Mouse (Mus musculus) forebrain, embryonic 10.5 days (tissue): Measurements from ENCODE around the gene Zscan25. TPM values are rescaled to one million over a fixed set of nuclear protein-coding genes. Genes with fewer than 3 reads are reported as not detected.
"Not testable (repeated sequence)": the region's sequence is repeated elsewhere in the genome, so short reads cannot be mapped to it uniquely, and the experiment has no call there.

Experiments used
- DNase-seq: peaks from one replicate; pipeline ENCODE4 v3.0.0-alpha.2; 2017; ENCODE audit warnings: low spot score; ENCODE audit errors: extremely low spot score
- H3K27ac ChIP-seq: fragments of 300-500 bp; sonication (generic); 2 replicates; pipeline ENCODE4 v1.5.1; 2016; ENCODE audit warnings: mild to moderate bottlenecking
- H3K27me3 ChIP-seq: fragments of 300-500 bp; sonication (generic); 2 replicates; pipeline ENCODE4 v1.6.1; 2016; ENCODE audit warnings: mild to moderate bottlenecking; ENCODE audit not compliant: poor library complexity, severe bottlenecking
- H3K36me3 ChIP-seq: fragments of 300-500 bp; sonication (generic); replicated peaks from 2 replicates; pipeline ENCODE4 v1.6.1; 2016; ENCODE audit warnings: mild to moderate bottlenecking, moderate library complexity
- H3K4me1 ChIP-seq: fragments of 300-500 bp; sonication (generic); 2 replicates; pipeline ENCODE4 v1.6.1; 2016
- H3K4me3 ChIP-seq: fragments of 300-500 bp; sonication (generic); 2 replicates; pipeline ENCODE4 v1.5.1; 2016; ENCODE audit warnings: mild to moderate bottlenecking, moderate library complexity
- H3K9me3 ChIP-seq: fragments of 300-500 bp; sonication (generic); 2 replicates; pipeline ENCODE4 v1.6.1; 2016; ENCODE audit warnings: mild to moderate bottlenecking, moderate library complexity
- WGBS: fragments of 180-500 bp; shearing (Covaris S2); methylation state at CpG from one replicate; pipeline ENCODE4 v1.1.7; 2016; 5-methylcytosine and 5-hydroxymethylcytosine counted together
- polyA plus RNA-seq: library from polyadenylated mRNA; unstranded; fragments of >200 nt; fragmentation: Nextera tagmentation; extraction: Ambion mirVana; gene quantifications from 2 replicates; pipeline ENCODE4 v1.2.1, GENCODE M21; 2016

Zscan25 gene
- polyA plus RNA-seq, 1 experiment from 2014 or later = 0.46 TPM

DNA sequence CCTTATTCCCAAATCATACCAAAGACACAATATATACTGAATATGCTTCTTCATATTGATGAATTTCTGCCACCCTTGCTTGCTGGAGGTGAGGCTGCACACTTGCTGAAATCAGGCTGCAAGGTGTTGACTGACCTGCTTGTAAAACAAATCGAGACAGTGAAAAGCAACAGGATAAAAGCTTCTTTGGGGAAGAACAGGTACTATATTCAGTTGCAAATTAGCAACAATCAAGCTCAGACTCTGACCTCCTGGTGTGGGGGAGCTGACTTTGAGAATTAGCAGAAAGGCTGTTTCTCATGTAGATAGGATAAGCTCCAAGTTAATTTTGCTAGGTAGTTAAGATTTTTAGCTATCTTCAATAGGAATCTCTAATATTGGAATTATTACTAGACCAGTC lies 22.1 kb downstream of the Zscan25 start:
- Histone ChIP-seq H3K36me3 (no peaks in the 10 kb centered on the region), H3K27me3 (no peaks in the 10 kb centered on the region), H3K27ac (no peak overlapping the region), H3K9me3 (no peaks in the 10 kb centered on the region), H3K4me1 (no peaks in the 10 kb centered on the region), H3K4me3 (no peak overlapping the region)
- 73% methylated on average over 1 of the region's 1 CpGs for whole genome bisulfite sequencing
- DNase-seq = peak; percentile 1

DNA sequence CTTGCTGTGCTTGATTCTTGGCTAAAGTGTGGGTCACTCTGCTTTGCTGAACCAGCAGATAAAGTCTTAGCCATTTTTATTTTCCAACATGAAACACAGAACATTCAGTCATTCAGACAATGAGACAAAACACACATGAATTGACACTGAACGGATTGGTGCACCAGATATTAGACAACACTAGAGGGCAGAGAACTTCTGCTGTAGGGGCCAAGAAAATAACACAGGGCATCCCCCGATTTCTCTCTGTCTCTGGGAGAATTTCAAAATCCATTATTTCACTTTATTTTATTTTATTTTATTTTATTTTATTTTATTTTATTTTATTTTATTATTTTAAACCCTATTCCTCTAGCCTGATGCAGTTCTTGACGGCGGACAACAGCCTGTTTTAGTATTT lies 26.7 kb downstream of the Zscan25 start:
- H3K9me3 ChIP-seq, H3K4me1 ChIP-seq, H3K27me3 ChIP-seq, H3K36me3 ChIP-seq, H3K27ac ChIP-seq, H3K4me3 ChIP-seq: not testable (repeated sequence)
- WGBS = 91% methylated on average over 4 of the region's 4 CpGs
- DNase-seq = peak; percentile 5

- not testable (repeated sequence) for H3K9me3 ChIP-seq, H3K4me3 ChIP-seq, H3K27me3 ChIP-seq, H3K4me1 ChIP-seq, H3K36me3 ChIP-seq, H3K27ac ChIP-seq
- 83% methylated on average over 3 of the region's 3 CpGs for WGBS
- DNase-seq = peak; percentile 8
These were observed 27.5 kb downstream of the Zscan25 start for GRCm38 (mm10) chr5:145307811-145308210.

- Histone ChIP-seq H3K9me3 (peaks cover 24% of the 10 kb centered on the region), H3K4me1 (no peaks in the 10 kb centered on the region), H3K36me3 (no peaks in the 10 kb centered on the region), H3K27ac (no peak overlapping the region), H3K27me3 (no peaks in the 10 kb centered on the region), H3K4me3 (no peak overlapping the region)
- DNase-seq = no peak
These were observed 33.5 kb downstream of the Zscan25 start for GRCm38 (mm10) chr5:145313845-145314244.

DNA sequence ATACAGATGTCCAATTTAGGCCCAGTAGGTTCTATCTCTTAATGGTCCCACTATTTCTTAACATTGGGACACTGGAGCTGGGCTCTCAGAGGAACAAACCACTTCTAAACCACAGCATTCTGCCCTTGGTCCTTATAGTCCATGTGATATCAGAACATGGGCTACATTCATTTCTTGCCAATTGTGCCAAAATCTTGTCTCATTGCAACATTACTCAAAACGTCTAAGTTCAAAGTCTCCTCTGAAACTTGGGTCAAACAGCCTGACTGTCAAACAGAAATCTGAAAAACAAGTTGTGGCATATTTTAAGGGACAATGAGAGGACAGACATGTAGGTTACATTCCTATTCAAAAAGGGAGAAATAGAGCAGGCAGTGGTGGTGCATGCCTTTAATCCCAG lies 36.8 kb downstream of the Zscan25 start:
- no peaks in the 10 kb centered on the region for H3K27me3 ChIP-seq

DNA sequence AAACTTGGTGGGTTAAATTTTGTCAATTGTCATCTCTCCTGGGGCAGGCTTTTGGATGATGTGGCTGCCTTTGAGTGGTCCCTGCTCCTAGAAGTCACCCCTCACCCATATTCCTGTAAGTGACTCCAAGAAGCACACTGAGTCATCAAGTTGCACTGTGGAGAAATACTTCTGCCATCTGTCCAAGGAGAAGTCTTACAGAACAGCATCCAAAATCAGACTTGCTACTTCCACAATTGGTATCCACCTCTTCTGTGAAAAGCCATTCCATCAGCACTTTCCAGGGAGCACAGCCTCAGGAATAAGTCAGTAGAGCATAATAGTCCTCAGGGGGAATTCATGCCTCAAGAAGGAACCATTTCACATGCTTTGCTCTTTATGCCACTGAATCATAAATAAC lies 58.5 kb downstream of the Zscan25 start:
- H3K9me3 ChIP-seq = peaks cover 24% of the 10 kb centered on the region; the same call in 1 of the 2 replicates
- H3K36me3 ChIP-seq, H3K4me3 ChIP-seq, H3K27ac ChIP-seq, H3K4me1 ChIP-seq, DNase-seq, H3K27me3 ChIP-seq: not testable (repeated sequence)

More for the DNA sequence above, 36.8 kb downstream of the Zscan25 start:
- H3K9me3 ChIP-seq = peaks cover 27% of the 10 kb centered on the region
- no peaks in the 10 kb centered on the region for H3K36me3 ChIP-seq
- no peak for DNase-seq
- no peaks in the 10 kb centered on the region for H3K4me1 ChIP-seq
- no peak overlapping the region for H3K27ac ChIP-seq
- 87% methylated on average over 1 of the region's 1 CpGs for WGBS
- no peak overlapping the region for H3K4me3 ChIP-seq

Other genes starting within 250 kb of the Zscan25 start
- gene Gm4871, start 247.7 kb upstream of the Zscan25 start, polyA plus RNA-seq = not detected in 2 replicates
- gene 1700018F24Rik, start 237.5 kb upstream of the Zscan25 start, polyA plus RNA-seq = not detected in 2 replicates
- 120 and 121 TPM in 2 replicates for gene Arpc1a, start 196.7 kb upstream of the Zscan25 start, polyA plus RNA-seq
- gene Kpna7, start 196.5 kb upstream of the Zscan25 start, polyA plus RNA-seq = not detected in 2 replicates
- gene Arpc1b, start 166.3 kb upstream of the Zscan25 start, polyA plus RNA-seq = 82.9 and 83.4 TPM in 2 replicates
- 148 and 151 TPM in 2 replicates for gene Pdap1, start 140.3 kb upstream of the Zscan25 start, polyA plus RNA-seq
- gene Bud31, start 140.1 kb upstream of the Zscan25 start, polyA plus RNA-seq = 250 and 253 TPM in 2 replicates
- gene Ptcd1, start 113.4 kb upstream of the Zscan25 start, polyA plus RNA-seq = 17.5 and 18.9 TPM in 2 replicates
- gene Cpsf4, start 113.3 kb upstream of the Zscan25 start, polyA plus RNA-seq = 91.4 and 92.5 TPM in 2 replicates
- gene Atp5j2, start 88.4 kb upstream of the Zscan25 start, polyA plus RNA-seq = 508 and 509 TPM in 2 replicates
- 5.9 and 6.5 TPM in 2 replicates for gene Zkscan14, start 78.6 kb upstream of the Zscan25 start, polyA plus RNA-seq
- gene Zkscan5, start 75.9 kb upstream of the Zscan25 start, polyA plus RNA-seq = 18.4 and 18.9 TPM in 2 replicates
- gene Zfp655, start 48.8 kb upstream of the Zscan25 start, polyA plus RNA-seq = 31.0 and 33.8 TPM in 2 replicates
- gene Cyp3a57, start 64.8 kb downstream of the Zscan25 start, polyA plus RNA-seq = not detected in 2 replicates
- not detected in 2 replicates for gene Cyp3a16, start 189.2 kb downstream of the Zscan25 start, polyA plus RNA-seq